ENCODE assay signal across 24 mouse cellular contexts in genomic region chr1:130737916-130738315, GRCm38 (mm10). TPM values are rescaled to one million over a fixed set of nuclear protein-coding genes. Genes with fewer than 3 reads are reported as not detected.
DNase-seq lines count a peak whose midpoint lies in the region; ATAC-seq and TF ChIP-seq lines count a peak whose summit lies in the region.
"Had no signal": no experiment of that assay in that cellular context is flagged by ENCODE, and none has a peak within 500 bp of the region (broad histone marks: within the 10 kb centered on the region; RNA-seq: fewer than 3 reads in every experiment).

No protein-coding gene starts in this region.

- TF ChIP-seq CTCF in G1E (IDR thresholded peaks at IDR 0.05; ENCODE audit: low read depth, low read length) = no peak

- peak overlapping the region; percentile 98 for H3K27ac ChIP-seq in liver, embryonic 13.5 days
- no peak overlapping the region for H3K27ac ChIP-seq in liver, embryonic 11.5 days (ENCODE audit: low read depth, low read length)
- H3K27ac ChIP-seq in intestine, embryonic 15.5 days = peak overlapping the region; percentile 55
- H3K27ac ChIP-seq in liver, embryonic 16.5 days (ENCODE audit: low read length) = peak overlapping the region; percentile 97
- no peak overlapping the region for H3K27ac ChIP-seq in hindbrain, embryonic 14.5 days
- H3K27ac ChIP-seq: embryonic facial prominence, embryonic 15.5 days; forebrain, embryonic 12.5 days; heart, adult 2 months; hindbrain, embryonic 15.5 days had no signal

- 95% methylated on average over 7 of the region's 7 CpGs for WGBS in liver, embryonic 13.5 days (ENCODE audit: insufficient replicate concordance)
- 93% methylated on average over 7 of the region's 7 CpGs for WGBS in liver, embryonic 11.5 days
- WGBS in intestine, embryonic 15.5 days = 81% methylated on average over 7 of the region's 7 CpGs
- 89% methylated on average over 7 of the region's 7 CpGs for WGBS in liver, embryonic 16.5 days (ENCODE audit: insufficient replicate concordance)
- WGBS in hindbrain, embryonic 14.5 days = 88% methylated on average over 7 of the region's 7 CpGs

- peaks cover 12% of the 10 kb centered on the region for H3K36me3 ChIP-seq in liver, embryonic 13.5 days
- no peaks in the 10 kb centered on the region for H3K36me3 ChIP-seq in liver, embryonic 11.5 days (ENCODE audit: control insufficient read depth, insufficient read depth, low read length)
- peaks cover 18% of the 10 kb centered on the region for H3K36me3 ChIP-seq in G1E (replicated peaks)
- H3K36me3 ChIP-seq in intestine, embryonic 15.5 days = no peaks in the 10 kb centered on the region
- H3K36me3 ChIP-seq in liver, embryonic 16.5 days (ENCODE audit: control insufficient read depth, insufficient read depth) = peaks cover under 1% of the 10 kb centered on the region; the same call in 1 of the 2 replicates
- H3K36me3 ChIP-seq in hindbrain, embryonic 14.5 days (replicated peaks; ENCODE audit: control insufficient read depth, insufficient read depth) = no peaks in the 10 kb centered on the region
- H3K36me3 ChIP-seq: embryonic facial prominence, embryonic 15.5 days; forebrain, embryonic 12.5 days; hindbrain, embryonic 10.5 days; hindbrain, embryonic 15.5 days had no signal

- no peaks in the 10 kb centered on the region for H3K27me3 ChIP-seq in liver, embryonic 13.5 days
- no peaks in the 10 kb centered on the region for H3K27me3 ChIP-seq in liver, embryonic 11.5 days (replicated peaks; ENCODE audit: control insufficient read depth, insufficient read depth, low read length)
- no peaks in the 10 kb centered on the region for H3K27me3 ChIP-seq in G1E (ENCODE audit: insufficient read depth, low read length)
- no peaks in the 10 kb centered on the region for H3K27me3 ChIP-seq in intestine, embryonic 15.5 days (replicated peaks)
- no peaks in the 10 kb centered on the region for H3K27me3 ChIP-seq in liver, embryonic 16.5 days (ENCODE audit: control insufficient read depth, insufficient read depth, low read depth, low read length)
- no peaks in the 10 kb centered on the region for H3K27me3 ChIP-seq in hindbrain, embryonic 14.5 days (ENCODE audit: control insufficient read depth, insufficient read depth, low read length)
- H3K27me3 ChIP-seq: embryonic facial prominence, embryonic 15.5 days; forebrain, embryonic 12.5 days; hindbrain, embryonic 15.5 days had no signal

- peak overlapping the region; percentile 87; the same call in 1 of the 2 replicates for H3K9ac ChIP-seq in liver, embryonic 13.5 days
- no peak overlapping the region for H3K9ac ChIP-seq in liver, embryonic 11.5 days (ENCODE audit: low read depth, low read length)
- no peak overlapping the region for H3K9ac ChIP-seq in intestine, embryonic 15.5 days
- no peak overlapping the region for H3K9ac ChIP-seq in liver, embryonic 16.5 days (ENCODE audit: low read depth, low read length)
- no peak overlapping the region for H3K9ac ChIP-seq in hindbrain, embryonic 14.5 days
- H3K9ac ChIP-seq: embryonic facial prominence, embryonic 15.5 days; forebrain, embryonic 12.5 days; hindbrain, embryonic 15.5 days had no signal

- no peak for DNase-seq in liver, embryonic 13.5 days
- no peak for DNase-seq in liver, embryonic 11.5 days (ENCODE audit: low spot score)
- no peak for DNase-seq in G1E (ENCODE audit: low spot score)
- DNase-seq in hindbrain, embryonic 14.5 days (ENCODE audit: low spot score) = no peak
- no peak for DNase-seq in cerebellum, adult 11-12 months
- no peak for DNase-seq in embryo, embryonic 9.5 days (ENCODE audit: extremely low spot score)
- DNase-seq: cerebellum, adult 11 months; cerebellum, postnatal 10 days; gastrocnemius, postnatal 10 days; heart, adult 2 months had no signal

- ATAC-seq in liver, embryonic 13.5 days (ENCODE audit: low read depth) = no peak
- no peak for ATAC-seq in liver, embryonic 11.5 days (replicated peaks; ENCODE audit: low FRiP score)
- ATAC-seq in G1E (ENCODE audit: extremely low read depth, insufficient number of reproducible peaks, low FRiP score, poor library complexity, severe bottlenecking) = no peak
- no peak for ATAC-seq in intestine, embryonic 15.5 days
- ATAC-seq in liver, embryonic 16.5 days (ENCODE audit: low read depth) = no peak
- no peak for ATAC-seq in hindbrain, embryonic 14.5 days (ENCODE audit: low FRiP score)
- ATAC-seq: forebrain, embryonic 16.5 days had no signal

- H3K9me3 ChIP-seq in liver, embryonic 13.5 days (replicated peaks) = no peaks in the 10 kb centered on the region
- no peaks in the 10 kb centered on the region for H3K9me3 ChIP-seq in liver, embryonic 11.5 days (ENCODE audit: control insufficient read depth, low read length)
- H3K9me3 ChIP-seq in G1E (replicated peaks) = no peaks in the 10 kb centered on the region
- H3K9me3 ChIP-seq in intestine, embryonic 15.5 days = no peaks in the 10 kb centered on the region
- no peaks in the 10 kb centered on the region for H3K9me3 ChIP-seq in liver, embryonic 16.5 days (replicated peaks; ENCODE audit: control insufficient read depth, low read length)
- no peaks in the 10 kb centered on the region for H3K9me3 ChIP-seq in hindbrain, embryonic 14.5 days (ENCODE audit: control insufficient read depth, low read length)
- H3K9me3 ChIP-seq: embryonic facial prominence, embryonic 15.5 days; forebrain, embryonic 12.5 days; hindbrain, embryonic 10.5 days; hindbrain, embryonic 15.5 days had no signal

- peak overlapping the region; percentile 80 for H3K4me2 ChIP-seq in liver, embryonic 13.5 days
- no peak overlapping the region for H3K4me2 ChIP-seq in liver, embryonic 11.5 days
- H3K4me2 ChIP-seq in intestine, embryonic 15.5 days (replicated peaks) = peak overlapping the region; percentile 40; the same call in 1 of the 2 replicates
- H3K4me2 ChIP-seq in liver, embryonic 16.5 days (ENCODE audit: low read depth, low read length) = peak overlapping the region; percentile 37; the same call in 1 of the 2 replicates
- no peak overlapping the region for H3K4me2 ChIP-seq in hindbrain, embryonic 14.5 days (replicated peaks)
- H3K4me2 ChIP-seq: embryonic facial prominence, embryonic 15.5 days; forebrain, embryonic 12.5 days; heart, embryonic 11.5 days; hindbrain, embryonic 15.5 days had no signal

- peaks cover 97% of the 10 kb centered on the region for H3K4me1 ChIP-seq in liver, embryonic 13.5 days (replicated peaks)
- H3K4me1 ChIP-seq in liver, embryonic 11.5 days (replicated peaks; ENCODE audit: control insufficient read depth, insufficient read depth, low read length) = peaks cover 70% of the 10 kb centered on the region
- H3K4me1 ChIP-seq in G1E (ENCODE audit: insufficient read depth, low read depth, low read length) = peaks cover 78% of the 10 kb centered on the region
- H3K4me1 ChIP-seq in intestine, embryonic 15.5 days (replicated peaks) = peaks cover 21% of the 10 kb centered on the region; the same call in 1 of the 2 replicates
- peaks cover 82% of the 10 kb centered on the region for H3K4me1 ChIP-seq in liver, embryonic 16.5 days (ENCODE audit: control insufficient read depth, low read depth, low read length)
- no peaks in the 10 kb centered on the region for H3K4me1 ChIP-seq in hindbrain, embryonic 14.5 days (replicated peaks; ENCODE audit: control insufficient read depth, insufficient read depth, low read length)
- H3K4me1 ChIP-seq: hindbrain, embryonic 15.5 days had no signal

- H3K4me3 ChIP-seq in liver, embryonic 13.5 days (replicated peaks) = no peak overlapping the region
- no peak overlapping the region for H3K4me3 ChIP-seq in liver, embryonic 11.5 days (ENCODE audit: low read depth, low read length)
- H3K4me3 ChIP-seq in G1E (ENCODE audit: low read depth, low read length) = peak overlapping the region; percentile 51; the same call in 1 of the 2 replicates
- no peak overlapping the region for H3K4me3 ChIP-seq in intestine, embryonic 15.5 days (replicated peaks)
- H3K4me3 ChIP-seq in liver, embryonic 16.5 days (ENCODE audit: low read depth, low read length) = no peak overlapping the region
- H3K4me3 ChIP-seq in hindbrain, embryonic 14.5 days (replicated peaks; ENCODE audit: low read length) = no peak overlapping the region
- H3K4me3 ChIP-seq: embryonic facial prominence, embryonic 15.5 days; forebrain, embryonic 12.5 days; heart, adult 2 months; hindbrain, embryonic 10.5 days; hindbrain, embryonic 15.5 days had no signal

RNA-seq across cellular contexts. Expression of gene AA986860, which starts 6.1 kb away (rescaled TPM):
- 6.2 and 8.3 TPM in 2 replicates for polyA plus RNA-seq in liver, embryonic 13.5 days (2015; fragmentation: Nextera tagmentation; extraction: Ambion mirVana)
- 7.1 and 7.9 TPM in 2 replicates for polyA plus RNA-seq in liver, embryonic 11.5 days (2014; fragmentation: Nextera tagmentation; extraction: Ambion mirVana)
- total RNA-seq in G1E (2014; fragmentation: Nextera tagmentation) (3.5 and 8.6 TPM in 2 replicates), G1E (2017) (1.1 and 1.2 TPM in 2 replicates)
- polyA plus RNA-seq in G1E (2012) = 1.1 and 1.2 TPM in 2 replicates
- 58.1 and 62.2 TPM in 2 replicates for polyA plus RNA-seq in intestine, embryonic 15.5 days (2015; fragmentation: Nextera tagmentation; extraction: Ambion mirVana)
- polyA plus RNA-seq in liver, embryonic 16.5 days (2015; fragmentation: Nextera tagmentation; extraction: Ambion mirVana) = 6.2 and 7.3 TPM in 2 replicates
- polyA plus RNA-seq in hindbrain, embryonic 14.5 days (2014; fragmentation: Nextera tagmentation; extraction: Ambion mirVana) = 0.74 and 1.2 TPM in 2 replicates

RNA-seq across cellular contexts. Expression of gene Pfkfb2, which starts 8.9 kb away (rescaled TPM):
- polyA plus RNA-seq in liver, embryonic 13.5 days (2015; fragmentation: Nextera tagmentation; extraction: Ambion mirVana) = 4.5 and 5.4 TPM in 2 replicates
- 4.9 and 6.1 TPM in 2 replicates for polyA plus RNA-seq in liver, embryonic 11.5 days (2014; fragmentation: Nextera tagmentation; extraction: Ambion mirVana)
- 42.4 and 47.1 TPM in 2 replicates for total RNA-seq in G1E (2014; fragmentation: Nextera tagmentation)
- 48.5 and 53.0 TPM in 2 replicates for total RNA-seq in G1E (2017)
- 7.0 and 12.5 TPM in 2 replicates for polyA plus RNA-seq in G1E (2012)
- 10.8 and 11.2 TPM in 2 replicates for polyA plus RNA-seq in intestine, embryonic 15.5 days (2015; fragmentation: Nextera tagmentation; extraction: Ambion mirVana)
- polyA plus RNA-seq in liver, embryonic 16.5 days (2015; fragmentation: Nextera tagmentation; extraction: Ambion mirVana) = 5.1 and 5.2 TPM in 2 replicates
- 20.1 and 21.0 TPM in 2 replicates for polyA plus RNA-seq in hindbrain, embryonic 14.5 days (2014; fragmentation: Nextera tagmentation; extraction: Ambion mirVana)

RNA-seq across cellular contexts. Expression of gene Yod1, which starts 20.8 kb away (rescaled TPM):
- 40.8 and 47.6 TPM in 2 replicates for polyA plus RNA-seq in liver, embryonic 13.5 days (2015; fragmentation: Nextera tagmentation; extraction: Ambion mirVana)
- 26.5 and 26.6 TPM in 2 replicates for polyA plus RNA-seq in liver, embryonic 11.5 days (2014; fragmentation: Nextera tagmentation; extraction: Ambion mirVana)
- total RNA-seq in G1E (2014; fragmentation: Nextera tagmentation) (28.9 and 30.8 TPM in 2 replicates), G1E (2017) (18.3 and 21.3 TPM in 2 replicates)
- polyA plus RNA-seq in G1E (2012) = 1.7 and 2.7 TPM in 2 replicates
- 10.2 and 10.5 TPM in 2 replicates for polyA plus RNA-seq in intestine, embryonic 15.5 days (2015; fragmentation: Nextera tagmentation; extraction: Ambion mirVana)
- 40.7 and 43.1 TPM in 2 replicates for polyA plus RNA-seq in liver, embryonic 16.5 days (2015; fragmentation: Nextera tagmentation; extraction: Ambion mirVana)
- polyA plus RNA-seq in hindbrain, embryonic 14.5 days (2014; fragmentation: Nextera tagmentation; extraction: Ambion mirVana) = 10.6 and 13.9 TPM in 2 replicates

RNA-seq across cellular contexts. Expression of gene Gm29427, which starts 22.3 kb away (rescaled TPM):
- polyA plus RNA-seq in liver, embryonic 13.5 days (2015; fragmentation: Nextera tagmentation; extraction: Ambion mirVana) = not detected in 2 replicates
- polyA plus RNA-seq in liver, embryonic 11.5 days (2014; fragmentation: Nextera tagmentation; extraction: Ambion mirVana) = not detected in 2 replicates
- total RNA-seq in G1E (2014; fragmentation: Nextera tagmentation) = not detected in 2 replicates
- 0.33 and 0.41 TPM in 2 replicates for total RNA-seq in G1E (2017)
- polyA plus RNA-seq in G1E (2012) = not detected in 2 replicates
- polyA plus RNA-seq in intestine, embryonic 15.5 days (2015; fragmentation: Nextera tagmentation; extraction: Ambion mirVana) = not detected in 2 replicates
- polyA plus RNA-seq in liver, embryonic 16.5 days (2015; fragmentation: Nextera tagmentation; extraction: Ambion mirVana) = not detected in 2 replicates
- not detected in 2 replicates for polyA plus RNA-seq in hindbrain, embryonic 14.5 days (2014; fragmentation: Nextera tagmentation; extraction: Ambion mirVana)
- total RNA-seq: adrenal gland, postnatal 10 days; gastrocnemius, postnatal 10 days; gastrocnemius, postnatal 4 days; MEL had no signal
- polyA plus RNA-seq: brain, embryonic 14.5 days; embryonic facial prominence, embryonic 11.5 days; embryonic facial prominence, embryonic 15.5 days; forebrain, embryonic 12.5 days; heart, embryonic 11.5 days; heart, embryonic 16.5 days; hindbrain, embryonic 10.5 days; hindbrain, embryonic 15.5 days had no signal

Comparison
In these comparisons a context has a peak if more than half of its experiments do, and no peak if none do; other contexts are left out.
1. H3K27ac ChIP-seq: peak in liver, embryonic 13.5 days (single experiment), intestine, embryonic 15.5 days (single experiment) and liver, embryonic 16.5 days (single experiment); none in liver, embryonic 11.5 days (single experiment) and hindbrain, embryonic 14.5 days (single experiment).
2. H3K4me2 ChIP-seq: peak in liver, embryonic 13.5 days (single experiment), intestine, embryonic 15.5 days (single experiment) and liver, embryonic 16.5 days (single experiment); none in liver, embryonic 11.5 days (single experiment) and hindbrain, embryonic 14.5 days (single experiment).